Mouse (Mus musculus) heart, adult 2 months (tissue): Measurements from ENCODE around the gene Pex5. TPM values are rescaled to one million over a fixed set of nuclear protein-coding genes. Genes with fewer than 3 reads are reported as not detected.

Source experiments
- DNase-seq, 2 experiments: peaks; one replicate each; pipeline ENCODE4 v3.0.0; 2021
- H3K27ac ChIP-seq: fragments of 200-600 bp; 2 replicates; pipeline ENCODE4 v1.8.1; 2022
- H3K27me3 ChIP-seq: fragments of 200-500 bp; 2 replicates; pipeline ENCODE4 v1.6.1; 2012; ENCODE audit warnings: mild to moderate bottlenecking, low read length, inconsistent platforms, mixed read lengths; ENCODE audit not compliant: control insufficient read depth, insufficient read depth
- H3K36me3 ChIP-seq: fragments of 200-500 bp; 2 replicates; pipeline ENCODE4 v1.6.1; 2012; ENCODE audit warnings: low read length, inconsistent platforms; ENCODE audit not compliant: control insufficient read depth, insufficient read depth
- H3K4me1 ChIP-seq: fragments of 200-500 bp; 2 replicates; pipeline ENCODE4 v1.6.1; 2011; ENCODE audit warnings: low read length; ENCODE audit not compliant: control insufficient read depth, insufficient read depth
- H3K4me3 ChIP-seq: fragments of 200-600 bp; 2 replicates; pipeline ENCODE4 v1.8.1; 2022
- H3K79me2 ChIP-seq: fragments of 200-500 bp; replicated peaks from 2 replicates; pipeline ENCODE4 v1.6.1; 2012; ENCODE audit warnings: mild to moderate bottlenecking, inconsistent platforms, low read length, moderate library complexity, mixed read lengths; ENCODE audit not compliant: control insufficient read depth, insufficient read depth
- H3K9ac ChIP-seq: fragments of 200-500 bp; 2 replicates; pipeline ENCODE4 v1.6.1; 2012; ENCODE audit warnings: low read depth, mild to moderate bottlenecking, control low read depth, inconsistent platforms, low read length, mixed read lengths
- CTCF ChIP-seq: fragments of 200-600 bp; IDR thresholded peaks from 2 replicates; pipeline ENCODE4 v1.8.1; 2022; ENCODE audit warnings: antibody characterized with exemption, mild to moderate bottlenecking, moderate library complexity
- EP300 ChIP-seq: fragments of 200-500 bp; IDR thresholded peaks from 2 replicates; pipeline ENCODE4 v1.6.1; 2011; ENCODE audit warnings: low read depth, low read length, control low read depth; ENCODE audit not compliant: insufficient read depth
- POLR2A ChIP-seq: fragments of 200-500 bp; IDR thresholded peaks from 2 replicates; pipeline ENCODE4 v1.6.1; 2011; ENCODE audit warnings: mild to moderate bottlenecking, low read depth, low read length, control low read depth; ENCODE audit not compliant: insufficient read depth
- WGBS: fragments of 180-500 bp; shearing (Covaris S2); methylation state at CpG from one replicate; pipeline ENCODE4 v1.1.7; 2018; 5-methylcytosine and 5-hydroxymethylcytosine counted together
- intact Hi-C: fragments of 180-260 bp; cut with DNase I; formaldehyde crosslinking; loops from one replicate; pipeline ENCODE4 v1.15.1; 2025
- polyA plus RNA-seq: library from polyadenylated mRNA; depleted of rRNA; stranded (reverse); fragments of >200 nt; gene quantifications from 2 replicates; pipeline ENCODE4 v1.2.3, GENCODE M21; 2012
- total RNA-seq, 2 experiments: library from RNA; stranded (reverse); gene quantifications; 2 replicates each; pipeline ENCODE4 v1.2.3; 2021

Pex5 gene
- total and polyA plus RNA-seq, 3 experiments = 20.8 to 25.7 (median 21.9) TPM

GRCm38 (mm10) chr6:124424068-124424498 is 9.2 kb upstream of the Pex5 start:
- no peaks in the 10 kb centered on the region for H3K27me3 ChIP-seq
- DNase-seq = no peak
- TF ChIP-seq CTCF (no peak), POLR2A (no peak), EP300 (no peak)
- no peaks in the 10 kb centered on the region for H3K4me1 ChIP-seq
- H3K4me3 ChIP-seq = no peak overlapping the region
- no peaks in the 10 kb centered on the region for H3K79me2 ChIP-seq
- 40% methylated on average over 1 of the region's 1 CpGs for WGBS
- intact Hi-C loops = no loop called here
- H3K36me3 ChIP-seq = no peaks in the 10 kb centered on the region
- H3K27ac ChIP-seq = no peak overlapping the region
- no peak overlapping the region for H3K9ac ChIP-seq

DNA sequence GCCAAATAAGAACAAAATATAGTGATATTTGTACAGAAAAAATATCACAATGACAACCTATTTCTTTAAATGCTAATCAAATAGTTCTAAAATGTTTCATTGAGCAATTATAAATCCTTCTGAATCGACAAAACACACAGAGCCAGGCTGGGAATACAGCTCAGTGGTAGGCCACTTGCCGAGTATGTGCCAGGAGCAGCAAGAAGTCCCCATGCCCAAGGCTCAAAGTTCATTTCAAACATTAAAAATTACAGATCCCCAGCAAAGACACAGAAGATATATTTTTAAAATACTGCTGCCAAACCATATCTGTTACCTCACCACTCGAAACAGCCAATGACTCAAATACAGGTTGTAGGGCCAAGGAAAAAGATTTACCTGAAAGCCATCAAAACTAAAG is 3.8 kb upstream of the Pex5 start:
- Histone ChIP-seq H3K27me3 (no peaks in the 10 kb centered on the region), H3K4me1 (no peaks in the 10 kb centered on the region; the same call in 1 of the 2 replicates), H3K4me3 (no peak overlapping the region), H3K27ac (no peak overlapping the region), H3K79me2 (no peaks in the 10 kb centered on the region), H3K9ac (no peak overlapping the region), H3K36me3 (peaks cover 4% of the 10 kb centered on the region)
- no peak for DNase-seq
- TF ChIP-seq POLR2A (no peak), EP300 (no peak), CTCF (no peak)
- intact Hi-C loops = no loop called here
- WGBS = 86% methylated on average over 3 of the region's 3 CpGs

DNA sequence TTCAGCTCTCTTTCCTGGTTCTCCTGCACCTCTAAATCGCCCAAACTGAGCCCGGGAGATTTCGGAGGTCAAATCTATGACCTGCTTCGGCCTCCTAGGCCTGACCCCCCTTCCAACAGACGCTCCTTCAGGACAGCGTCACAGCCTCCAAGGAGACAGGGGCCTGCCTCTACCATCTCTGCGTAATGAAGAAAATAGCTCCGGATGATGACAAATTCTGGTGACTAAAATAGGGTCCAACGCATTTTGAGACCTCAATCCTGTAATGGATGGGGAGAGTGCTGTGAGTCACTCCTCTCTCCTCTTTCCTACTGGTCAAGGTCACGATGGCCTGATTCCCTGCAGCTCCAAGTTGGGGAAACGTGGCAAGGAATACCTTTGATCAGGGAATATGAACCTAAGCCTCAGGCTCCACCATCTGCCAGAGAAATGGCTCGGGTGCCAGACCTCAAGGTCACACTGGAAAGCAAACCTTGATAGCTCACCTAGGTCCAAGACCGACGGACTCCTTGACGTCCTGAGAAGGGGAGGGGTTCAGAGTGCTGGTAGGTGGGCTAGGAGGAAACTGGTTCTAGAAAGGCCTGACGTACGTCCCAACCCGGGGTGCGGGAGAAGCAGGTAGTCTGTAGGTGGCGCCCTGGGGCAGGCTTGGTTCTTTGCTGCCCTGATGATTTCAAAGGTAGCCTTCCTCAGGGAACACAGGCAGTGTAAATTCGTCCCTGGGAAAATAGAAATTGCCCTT is 651 bp upstream of the Pex5 start:
- peaks cover 4% of the 10 kb centered on the region for H3K36me3 ChIP-seq
- no peaks in the 10 kb centered on the region for H3K27me3 ChIP-seq
- H3K79me2 ChIP-seq = no peaks in the 10 kb centered on the region
- peak overlapping the region; percentile 91 for H3K27ac ChIP-seq
- DNase-seq = peak; percentile 83 to 84
- TF ChIP-seq EP300 = 0 out of 2 replicates have a peak, but pooled peaks have one; percentile 6
- TF ChIP-seq POLR2A = peak; percentile 18; the same call in 1 of the 2 replicates
- TF ChIP-seq CTCF = peak; percentile 91
- 2% methylated on average over 21 of the region's 21 CpGs for WGBS
- H3K9ac ChIP-seq = peak overlapping the region; percentile 71
- no peaks in the 10 kb centered on the region; the same call in 1 of the 2 replicates for H3K4me1 ChIP-seq
- intact Hi-C loops = no loop called here
- peak overlapping the region; percentile 70 for H3K4me3 ChIP-seq

- TF ChIP-seq CTCF = no peak
- no peak for TF ChIP-seq POLR2A
- TF ChIP-seq EP300 = no peak
- Histone ChIP-seq H3K36me3 (peaks cover 4% of the 10 kb centered on the region), H3K79me2 (no peaks in the 10 kb centered on the region), H3K27ac (peak overlapping the region; percentile 91), H3K4me1 (no peaks in the 10 kb centered on the region; the same call in 1 of the 2 replicates), H3K4me3 (peak overlapping the region; percentile 70), H3K27me3 (no peaks in the 10 kb centered on the region), H3K9ac (peak overlapping the region; percentile 79)
- WGBS = 3% methylated on average over 45 of the region's 45 CpGs
- intact Hi-C loops = no loop called here
- peak; percentile 43 to 67 for DNase-seq
Observed at GRCm38 (mm10) chr6:124414150-124414926, 529 bp downstream of the Pex5 start.

- Histone ChIP-seq H3K36me3 (peaks cover 4% of the 10 kb centered on the region), H3K27ac (peak overlapping the region; percentile 91; the same call in 1 of the 2 replicates), H3K4me1 (no peaks in the 10 kb centered on the region; the same call in 1 of the 2 replicates), H3K79me2 (no peaks in the 10 kb centered on the region), H3K4me3 (peak overlapping the region; percentile 70), H3K27me3 (no peaks in the 10 kb centered on the region), H3K9ac (peak overlapping the region; percentile 79; the same call in 1 of the 2 replicates)
- intact Hi-C loops = no loop called here
- no peak for TF ChIP-seq POLR2A
- no peak for TF ChIP-seq CTCF
- no peak for TF ChIP-seq EP300
- DNase-seq = no peak
- 49% methylated on average over 3 of the region's 3 CpGs for WGBS
Observed at GRCm38 (mm10) chr6:124413770-124414149, 1.1 kb downstream of the Pex5 start.
